Mouse (Mus musculus): ENCODE results near the gene Tmem229b.

The Tmem229b gene

DNA sequence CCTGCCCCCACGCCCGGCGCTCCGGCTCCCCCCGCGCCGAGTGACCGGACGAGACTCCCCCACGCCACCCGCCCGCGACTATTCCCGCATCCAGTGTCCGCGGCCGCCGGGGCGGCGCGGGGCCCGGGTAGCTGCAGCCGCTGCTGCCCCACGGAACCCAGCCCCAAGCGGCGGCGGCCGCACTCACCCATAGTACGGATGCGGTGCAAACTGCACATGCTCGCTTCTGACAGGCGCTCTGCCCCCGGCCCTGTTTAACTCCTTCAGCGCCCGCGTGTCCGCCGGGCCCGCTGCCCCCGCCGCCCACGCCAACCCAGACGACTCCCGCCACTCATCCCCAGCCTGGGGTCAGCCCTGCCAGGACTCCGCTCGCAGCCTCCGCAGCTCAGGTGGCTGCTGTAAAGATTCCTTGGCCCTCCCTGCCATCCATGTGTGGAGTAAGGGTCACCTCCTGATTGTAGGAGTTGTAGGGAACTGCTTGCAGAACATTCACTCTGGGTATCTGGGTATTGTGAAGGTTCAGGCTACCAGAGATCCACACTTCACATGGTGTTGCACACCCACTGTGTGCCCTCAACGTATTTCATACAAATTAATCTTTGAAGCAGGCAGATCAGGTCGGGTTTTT is at the start of gene Tmem229b:
Gene Tmem229b, minus strand, starts transcription at position 502 of the 628 bp plus-strand sequence.
- in situ Hi-C loops (cut with MboI; ENCODE audit: unreplicated experiment in 2 of 2), result no loop called here

DNA sequence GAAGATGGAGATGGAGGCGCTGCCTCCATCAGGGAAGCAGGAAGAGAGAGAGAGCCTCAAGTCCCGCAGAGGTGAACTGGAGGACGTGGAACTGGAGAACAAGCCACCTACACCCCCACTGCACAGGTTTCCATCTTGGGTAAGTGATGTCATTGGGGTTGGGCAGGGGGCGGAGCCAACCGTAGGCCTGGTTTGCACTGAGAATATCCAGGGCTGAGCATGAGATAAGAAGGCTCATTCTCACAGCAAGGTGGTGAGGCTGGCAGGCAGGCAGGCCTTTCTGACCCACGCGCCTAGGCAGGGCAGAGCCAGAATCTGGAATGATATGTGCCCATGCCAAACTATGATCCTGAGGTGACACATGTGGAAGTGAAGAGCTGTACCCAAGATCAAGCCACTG is 47.8 kb upstream of the Tmem229b start:
- in situ Hi-C loops (cut with MboI; ENCODE audit: unreplicated experiment in 2 of 2), result no loop called here

DNA sequence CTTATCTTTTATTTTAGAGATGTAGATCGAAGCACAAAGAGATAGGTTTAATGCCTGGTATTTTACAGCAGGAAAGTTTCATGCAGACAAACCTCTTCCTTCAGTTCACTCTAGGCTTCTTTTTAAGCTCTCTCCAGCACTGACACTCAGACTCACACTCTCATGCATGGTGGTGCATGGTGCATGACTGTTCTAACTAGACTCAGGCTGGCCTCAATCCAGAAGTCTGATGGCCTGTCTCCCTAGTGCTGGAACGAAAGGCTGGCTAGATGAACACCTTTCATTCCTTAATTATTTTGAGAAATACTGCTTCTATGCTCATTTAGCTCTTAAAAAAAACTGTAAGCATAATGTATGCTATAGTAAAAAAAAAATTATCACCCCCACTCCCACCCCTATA is 44.6 kb upstream of the Tmem229b start:
- in situ Hi-C loops (cut with MboI; ENCODE audit: unreplicated experiment in 2 of 2), result no loop called here

DNA sequence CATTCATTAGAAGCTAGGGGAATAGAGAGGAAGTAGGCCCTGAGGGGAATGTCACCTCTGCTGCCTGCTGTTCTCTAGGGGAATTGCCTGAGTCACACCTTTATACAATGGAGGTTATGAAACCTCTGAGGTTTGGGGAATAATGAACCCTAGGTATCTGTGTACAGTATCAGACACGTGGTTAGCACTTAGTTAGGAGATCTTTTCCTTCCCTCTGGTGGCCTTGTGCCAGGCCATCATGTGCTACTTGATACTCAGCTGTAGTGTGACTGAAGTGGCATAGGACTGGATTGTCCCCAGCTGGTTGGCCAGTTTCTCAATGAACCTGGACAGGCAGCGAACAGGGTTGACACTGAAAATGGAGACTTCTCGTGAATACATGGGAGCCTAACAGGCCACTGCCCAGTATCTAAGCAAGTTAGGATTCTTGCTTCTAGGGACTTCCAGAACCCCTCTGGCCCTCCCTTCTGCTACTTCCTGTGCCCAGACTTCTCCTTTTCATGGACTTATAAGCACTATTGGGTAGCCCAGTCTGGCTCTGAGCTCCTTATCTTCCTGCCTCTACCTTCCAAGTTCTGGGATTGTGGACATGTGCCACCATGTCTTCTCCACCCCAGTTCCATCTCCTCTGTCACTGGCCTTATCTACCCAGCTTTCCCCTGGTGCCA is 43.3 kb upstream of the Tmem229b start:
- in situ Hi-C loops (cut with MboI; ENCODE audit: unreplicated experiment in 2 of 2), result no loop called here

DNA sequence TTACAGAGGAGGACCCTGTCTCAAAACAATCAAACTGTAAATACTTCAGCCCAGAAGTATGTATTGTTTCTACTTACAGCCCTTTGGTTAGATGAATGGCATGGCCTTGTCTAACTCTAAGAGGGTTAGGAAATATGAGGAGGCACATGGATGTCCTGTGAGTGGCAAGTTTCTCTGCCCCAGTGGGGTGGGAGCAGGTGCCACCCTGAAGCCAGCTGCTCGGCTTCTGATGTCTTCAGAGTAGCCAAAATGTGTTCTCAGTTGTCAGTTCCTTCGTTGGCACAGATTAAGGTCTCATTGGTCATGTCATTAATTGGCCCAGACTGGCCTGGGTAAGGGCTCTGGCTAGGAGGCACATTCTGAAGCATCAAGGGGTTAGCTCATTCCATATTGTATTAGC is 42.4 kb upstream of the Tmem229b start:
- in situ Hi-C loops (cut with MboI; ENCODE audit: unreplicated experiment in 2 of 2), result no loop called here

DNA sequence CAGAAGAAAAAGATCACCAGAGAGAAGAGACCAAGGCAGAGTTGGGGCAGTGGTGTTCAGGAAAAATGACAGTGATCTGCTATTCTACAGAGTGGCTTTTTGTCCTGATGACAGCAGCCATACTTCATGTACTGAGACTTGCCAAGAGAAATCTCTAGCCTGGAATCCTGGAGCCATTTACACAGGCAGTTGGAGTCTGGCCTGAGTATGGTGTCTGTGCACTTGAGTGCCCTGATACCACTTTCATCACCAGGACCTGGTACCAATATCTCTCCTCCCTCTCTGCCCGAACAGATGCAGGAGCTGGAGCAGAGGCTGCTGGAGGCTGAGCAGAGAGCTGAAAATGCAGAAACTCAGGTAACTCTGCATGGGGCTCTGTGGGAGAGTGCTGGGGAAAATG is 41.5 kb upstream of the Tmem229b start:
- in situ Hi-C loops (cut with MboI; ENCODE audit: unreplicated experiment in 2 of 2), result no loop called here

DNA sequence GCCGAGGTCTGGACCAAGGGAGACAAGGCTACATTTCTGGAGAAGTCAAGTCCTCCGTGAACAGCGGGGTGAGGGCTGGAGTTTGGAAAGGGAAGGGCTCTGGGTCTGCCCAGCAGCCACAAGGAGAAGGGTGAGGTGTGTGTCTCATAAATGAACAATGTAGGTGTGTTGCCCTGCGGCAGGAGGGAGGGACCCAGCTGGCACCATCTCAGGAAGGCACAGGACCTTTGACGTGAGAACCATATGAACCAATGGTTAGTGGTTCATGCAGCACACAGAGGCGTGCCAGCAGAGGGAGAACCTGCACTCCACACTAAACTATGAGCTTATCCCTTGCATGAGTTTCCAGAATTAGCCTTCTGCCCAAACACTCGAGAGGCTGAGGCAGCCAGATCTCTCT is 39.8 kb upstream of the Tmem229b start:
- in situ Hi-C loops (cut with MboI; ENCODE audit: unreplicated experiment in 2 of 2), result no loop called here

DNA sequence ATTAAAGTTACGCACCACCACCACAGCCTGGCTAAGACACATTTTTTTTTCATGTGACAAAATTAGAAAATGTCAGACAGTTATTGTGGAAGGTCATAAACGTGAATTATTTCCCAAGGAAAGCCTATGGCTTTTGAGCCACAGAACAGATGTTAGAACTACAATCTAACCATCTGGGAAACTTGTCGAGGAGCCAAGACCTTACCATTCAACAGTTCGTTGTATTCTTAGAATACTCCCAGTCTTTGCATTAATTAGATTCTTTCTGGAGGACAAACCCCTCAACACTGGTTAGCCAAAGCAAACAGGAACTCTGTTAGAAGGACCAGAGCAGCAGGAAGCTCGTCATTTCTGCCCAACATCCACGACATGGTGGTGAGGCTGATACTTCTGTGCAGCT is 38.7 kb upstream of the Tmem229b start:
- in situ Hi-C loops (cut with MboI; ENCODE audit: unreplicated experiment in 2 of 2), result no loop called here

DNA sequence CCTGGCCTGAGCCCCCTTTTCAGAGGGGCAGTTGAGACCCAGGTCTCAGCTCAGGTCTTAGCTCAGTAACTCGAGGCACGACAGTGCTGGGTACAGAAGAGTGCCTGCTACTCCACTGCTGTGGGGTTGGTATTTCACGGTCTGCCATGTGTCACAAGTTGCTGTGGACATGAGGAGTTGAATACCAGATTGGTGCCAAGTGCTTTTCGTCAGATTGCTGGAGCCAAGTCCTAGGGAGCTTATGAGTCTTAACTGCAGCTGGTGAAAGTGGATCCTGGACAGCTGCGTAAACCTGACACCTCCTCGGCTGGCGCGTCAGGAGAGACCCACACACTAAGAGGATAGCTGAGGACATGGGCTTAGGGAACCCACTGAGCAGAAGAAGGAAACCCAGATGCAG is 37.2 kb upstream of the Tmem229b start:
- in situ Hi-C loops (cut with MboI; ENCODE audit: unreplicated experiment in 2 of 2), result no loop called here

DNA sequence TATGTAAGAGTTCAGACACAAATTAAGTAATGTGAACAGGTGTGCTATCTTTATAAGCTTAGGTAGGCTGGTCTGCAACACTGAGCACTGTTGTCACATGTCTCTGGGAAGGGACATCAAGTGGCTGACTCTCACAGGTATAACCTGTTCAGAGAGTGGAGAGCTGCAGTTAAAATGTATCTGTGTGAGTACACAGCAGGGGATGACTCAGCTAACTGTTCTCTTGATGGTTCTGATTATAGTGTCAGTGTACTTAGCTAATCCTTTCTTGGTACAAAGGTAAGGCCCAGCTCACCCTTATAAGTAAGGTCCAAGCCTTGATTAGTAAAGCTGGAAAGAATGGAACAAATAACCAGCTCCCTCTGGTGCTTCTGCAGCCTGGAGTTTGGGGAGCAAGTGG is 34.0 kb upstream of the Tmem229b start:
- in situ Hi-C loops (cut with MboI; ENCODE audit: unreplicated experiment in 2 of 2), result no loop called here

DNA sequence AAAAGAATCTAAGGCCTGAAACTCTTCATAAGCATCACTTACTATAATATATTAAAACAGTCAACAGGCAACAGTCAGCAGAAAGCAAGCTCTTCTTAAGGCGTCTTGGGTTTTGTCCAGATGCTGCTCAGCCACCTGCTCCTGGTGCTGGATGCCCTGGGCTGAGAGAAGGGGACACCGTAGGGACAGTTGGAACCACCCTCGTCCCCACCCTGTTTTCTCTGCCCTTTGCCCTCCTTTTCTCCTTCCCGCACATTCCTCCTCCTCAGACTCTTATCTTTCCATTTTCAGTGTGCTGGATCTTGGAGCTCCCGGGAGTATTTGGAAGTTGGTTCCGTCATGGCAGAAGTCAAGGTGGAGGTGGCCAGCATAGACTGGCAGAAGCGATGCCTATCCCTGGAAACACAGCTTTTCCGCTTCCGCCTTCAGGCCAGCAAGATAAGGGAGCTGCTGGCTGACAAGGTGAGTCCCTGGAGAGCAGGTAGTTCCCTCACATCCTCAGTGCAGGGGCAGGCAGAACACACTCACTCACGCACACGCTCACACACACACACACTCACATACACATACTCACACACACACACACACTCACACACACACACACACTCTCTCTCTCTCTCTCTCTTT is 32.9 kb upstream of the Tmem229b start:
- in situ Hi-C loops (cut with MboI; ENCODE audit: unreplicated experiment in 2 of 2), result no loop called here

DNA sequence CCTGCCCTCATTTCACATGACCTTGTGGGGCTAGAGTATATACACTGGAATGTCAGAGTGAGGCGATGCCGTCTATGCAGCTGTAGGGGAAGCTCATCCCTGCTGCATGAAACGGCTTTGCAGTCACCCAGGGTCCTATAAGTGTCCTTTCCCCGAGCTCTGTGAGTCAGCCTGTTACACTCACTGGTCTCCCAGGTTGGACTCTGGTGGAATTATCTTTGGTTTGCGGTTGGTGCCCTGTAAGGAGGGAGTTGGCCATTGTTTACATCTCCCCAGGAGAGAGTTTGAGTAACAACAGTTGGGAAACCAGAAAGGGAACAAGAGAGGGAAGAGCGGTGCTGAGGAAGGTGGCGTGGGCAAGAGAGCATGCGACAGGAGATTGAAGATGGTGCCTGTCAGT is 32.3 kb upstream of the Tmem229b start:
- in situ Hi-C loops (cut with MboI; ENCODE audit: unreplicated experiment in 2 of 2), result no loop called here

DNA sequence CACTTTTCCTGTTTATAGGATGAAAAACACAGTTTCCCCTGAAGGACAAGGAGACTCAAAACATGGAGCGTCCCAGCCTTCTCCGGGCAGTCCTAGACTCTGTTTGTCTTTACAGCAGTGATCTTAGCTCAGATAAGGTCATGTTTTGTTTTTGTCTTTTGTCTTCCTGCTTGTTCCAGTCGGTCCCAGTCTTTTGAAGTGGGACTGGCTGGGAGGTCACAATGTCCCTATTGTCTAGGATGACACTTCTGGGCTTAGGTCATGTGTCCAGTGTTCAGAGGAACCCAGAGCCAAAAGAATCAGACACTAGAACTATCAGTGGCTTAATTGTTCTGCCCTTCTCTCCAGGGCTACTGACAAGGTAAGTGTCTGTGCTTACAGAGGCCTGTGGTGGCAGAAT is 27.9 kb upstream of the Tmem229b start:
- in situ Hi-C loops (cut with MboI; ENCODE audit: unreplicated experiment in 2 of 2), result no loop called here

DNA sequence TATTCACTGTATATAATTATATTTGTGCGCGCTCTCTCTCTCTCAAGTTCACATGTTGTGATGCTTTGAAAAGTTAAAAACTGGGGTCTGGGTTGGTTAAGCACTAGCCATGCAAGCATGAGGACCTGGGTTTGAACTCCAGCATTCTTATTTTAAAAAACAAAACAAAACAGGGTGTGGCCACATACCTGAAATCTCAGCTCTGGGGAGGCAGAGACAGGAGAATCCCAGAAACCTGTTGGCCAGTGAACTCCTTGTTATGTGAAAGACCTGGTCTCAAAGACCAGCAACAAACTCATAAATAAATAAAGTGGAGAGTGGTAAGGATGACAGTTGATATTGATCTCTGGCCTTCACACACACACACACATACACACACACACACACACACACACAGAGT is 26.9 kb upstream of the Tmem229b start:
- in situ Hi-C loops (cut with MboI; ENCODE audit: unreplicated experiment in 2 of 2), result loop anchor here in 1 of 2 experiments (5.0 kb wide), 1 partner anchor 38 kb away; no protein-coding TSS in a partner anchor

DNA sequence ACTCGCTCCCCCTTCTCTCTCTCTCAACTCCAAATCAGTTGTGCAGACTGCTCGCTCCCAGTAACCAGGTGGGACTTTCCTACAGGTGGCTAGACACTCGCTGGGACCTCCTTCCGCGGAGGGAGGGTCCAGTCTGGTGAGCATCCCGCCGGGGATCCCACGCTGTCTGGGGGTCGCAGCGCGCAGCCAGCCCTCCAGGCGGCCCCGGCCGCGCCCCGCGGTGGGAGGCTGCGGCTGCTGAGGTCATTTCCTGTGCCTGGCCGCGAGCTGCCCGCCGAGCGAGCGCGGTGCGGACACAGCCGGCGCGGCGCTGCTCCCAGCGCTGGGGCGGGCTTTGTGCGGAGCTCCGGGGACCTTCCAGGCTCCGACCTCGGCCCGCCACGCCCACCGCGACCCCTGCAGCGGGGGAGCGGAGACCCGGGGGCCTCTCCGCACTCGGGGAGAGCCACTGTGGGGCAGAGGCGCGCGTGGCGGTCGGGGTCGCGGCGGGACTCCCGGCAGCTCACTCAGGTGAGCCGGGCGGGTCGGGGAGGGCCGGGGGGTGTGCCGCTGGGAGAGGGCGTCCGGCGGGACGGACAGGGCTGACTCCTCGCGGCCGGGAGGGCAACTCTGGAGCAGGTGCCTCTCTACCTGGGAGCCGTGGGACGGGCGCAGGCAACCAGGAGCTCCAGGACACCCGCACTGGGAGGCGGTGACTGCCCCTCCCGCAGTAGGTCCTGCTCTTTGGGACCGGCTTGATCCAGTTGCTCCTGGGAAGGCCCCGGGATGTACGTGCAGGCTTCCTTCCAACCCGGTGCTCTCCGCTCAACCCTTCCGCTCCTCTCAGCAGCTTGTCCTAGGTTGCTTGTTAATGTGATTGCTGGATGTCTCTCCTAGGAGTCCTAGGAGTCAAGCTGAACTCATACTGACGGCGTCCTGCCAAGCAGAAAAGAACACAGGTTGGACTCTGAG is 21.8 kb upstream of the Tmem229b start, which contains the start of gene Plekhh1:
Gene Plekhh1, plus strand, starts transcription at position 253 of the 951 bp plus-strand sequence.
- in situ Hi-C loops (cut with MboI; ENCODE audit: unreplicated experiment in 2 of 2), result loop anchor here in 1 of 2 experiments (5.0 kb wide), 1 partner anchor 58 kb away; the partner anchor contains the start of gene Pigh

DNA sequence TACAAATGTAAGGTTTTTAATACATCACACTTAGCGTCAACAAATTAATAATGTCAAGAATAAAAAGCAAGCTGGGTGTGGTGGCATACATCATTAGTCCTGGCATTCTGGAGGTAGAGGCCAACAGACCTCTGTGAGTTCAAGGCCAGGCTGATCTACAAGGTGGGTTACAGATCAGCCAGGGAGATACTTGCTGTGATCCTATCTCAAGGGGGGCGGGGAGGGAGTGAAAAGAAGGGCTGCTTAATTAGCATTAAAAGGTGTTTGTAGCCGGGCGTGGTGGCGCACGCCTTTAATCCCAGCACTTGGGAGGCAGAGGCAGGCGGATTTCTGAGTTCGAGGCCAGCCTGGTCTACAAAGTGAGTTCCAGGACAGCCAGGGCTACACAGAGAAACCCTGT is 20.1 kb upstream of the Tmem229b start:
- in situ Hi-C loops (cut with MboI; ENCODE audit: unreplicated experiment in 2 of 2), result loop anchor here in 1 of 2 experiments (5.0 kb wide), 1 partner anchor 60 kb away; the partner anchor contains the start of gene Pigh

DNA sequence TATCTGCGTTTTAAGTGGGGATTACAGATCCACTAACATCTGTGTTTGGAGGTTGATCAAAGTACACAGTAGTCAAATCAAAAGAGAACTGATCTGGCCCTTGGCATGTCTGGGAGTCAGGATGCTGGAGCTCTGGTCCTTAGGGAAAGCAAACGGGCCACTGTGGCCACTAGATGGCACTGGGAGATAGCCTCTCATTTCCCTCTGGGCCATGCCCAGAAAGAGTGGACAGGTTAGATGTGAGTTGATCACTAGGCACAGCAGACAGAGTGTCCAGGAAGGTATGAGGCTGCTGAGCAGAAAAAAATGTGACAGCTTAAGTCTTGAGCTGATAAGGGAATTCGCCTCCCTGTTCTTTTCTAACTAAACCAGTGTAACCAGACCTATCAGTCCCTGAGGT is 15.5 kb upstream of the Tmem229b start:
- in situ Hi-C loops (cut with MboI; ENCODE audit: unreplicated experiment in 2 of 2), result loop anchor here (5.0 kb wide), 2 partner anchors 69 to 101 kb away; no protein-coding TSS in a partner anchor

DNA sequence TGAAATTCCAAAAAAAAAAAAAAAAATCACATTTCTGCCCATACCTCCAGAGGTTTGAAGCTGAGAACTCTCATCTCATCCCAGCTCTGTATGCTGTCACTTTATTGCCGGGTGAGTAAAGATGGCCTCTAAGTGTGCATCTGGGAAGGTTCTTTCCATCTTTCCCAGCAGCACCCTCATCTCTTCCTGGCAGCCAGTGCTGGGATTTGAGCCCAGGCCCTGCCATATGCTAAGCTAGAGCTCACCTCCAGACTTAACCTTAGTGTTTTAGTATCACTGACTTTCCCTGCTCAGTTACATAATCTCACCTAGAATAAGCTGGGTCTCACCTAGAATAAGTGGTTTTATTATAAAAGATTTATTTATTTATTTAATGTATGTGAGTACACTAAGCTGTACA is 14.5 kb upstream of the Tmem229b start:
- in situ Hi-C loops (cut with MboI; ENCODE audit: unreplicated experiment in 2 of 2), result loop anchor here (5.0 kb wide), 2 partner anchors 70 to 100 kb away; no protein-coding TSS in a partner anchor

DNA sequence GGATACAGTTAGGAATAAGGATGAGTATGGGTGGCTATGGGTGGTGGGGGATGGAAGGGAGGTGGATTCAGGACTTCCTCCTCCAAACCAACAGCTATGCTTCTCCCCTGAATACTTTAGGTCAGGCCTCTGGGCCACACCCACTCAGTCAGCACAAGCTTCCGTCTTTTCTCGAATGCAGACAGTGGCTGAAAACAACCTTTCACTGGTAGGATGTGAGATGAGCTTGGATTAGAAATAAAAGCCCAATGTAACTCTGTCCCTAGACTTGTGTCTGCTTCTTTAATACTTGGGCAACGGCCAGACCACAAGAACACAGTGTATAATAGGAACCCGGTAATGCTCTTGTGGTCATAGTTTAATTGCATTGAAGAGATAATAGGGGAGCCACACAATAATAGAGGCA is 10.6 kb upstream of the Tmem229b start:
- in situ Hi-C loops (cut with MboI; ENCODE audit: unreplicated experiment in 2 of 2), result no loop called here

DNA sequence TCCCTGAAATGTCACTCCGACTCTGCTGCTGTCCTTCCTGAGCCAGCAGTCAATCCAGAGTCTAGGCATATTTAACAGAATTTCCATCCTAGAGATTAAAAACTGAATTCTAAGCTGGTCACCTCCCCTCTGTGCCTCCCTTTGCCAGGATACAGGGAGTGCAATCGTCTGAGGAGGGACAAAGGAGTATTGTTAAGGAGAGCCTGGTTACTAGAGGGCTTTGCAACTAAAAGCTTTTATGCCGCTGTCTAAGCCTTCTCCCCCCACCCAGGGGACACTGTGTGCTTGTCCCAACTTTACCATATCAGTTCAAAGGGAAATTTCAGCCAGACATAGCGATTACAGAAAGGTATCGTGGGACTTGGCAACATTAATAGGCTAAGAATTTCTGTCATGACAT is 8.7 kb upstream of the Tmem229b start:
- in situ Hi-C loops (cut with MboI; ENCODE audit: unreplicated experiment in 2 of 2), result no loop called here

DNA sequence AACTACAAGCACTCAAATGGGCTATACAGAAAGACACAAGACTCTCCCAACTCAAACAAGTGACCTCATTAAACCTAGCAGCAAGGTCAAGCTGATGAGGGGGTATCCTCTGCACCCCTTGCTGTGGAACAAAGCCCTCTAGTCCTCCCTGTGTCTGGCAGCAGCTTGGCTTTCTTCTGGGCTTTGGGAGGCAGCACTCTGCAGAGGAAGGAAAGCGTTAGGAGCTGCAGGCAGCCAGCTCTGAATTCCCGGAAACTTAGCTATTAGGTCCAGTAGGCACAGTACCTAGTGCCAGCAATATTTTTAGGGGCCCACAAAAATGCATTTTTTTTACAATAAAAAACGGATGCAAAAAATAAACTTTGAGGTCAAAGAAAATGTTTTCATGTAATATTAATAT is 3.1 kb upstream of the Tmem229b start:
- in situ Hi-C loops (cut with MboI; ENCODE audit: unreplicated experiment in 2 of 2), result no loop called here

Measured in v-Abl transformed pro-B cells (cell line).